Mouse (Mus musculus) common myeloid progenitor, adult 5-6 weeks (primary cell): ENCODE results near the gene Fam163b. TPM values are rescaled to one million over a fixed set of nuclear protein-coding genes. Genes with fewer than 3 reads are reported as not detected.

Experiments used
- ATAC-seq: replicated peaks from 2 replicates; pipeline ENCODE4 v1.8.0; 2016; ENCODE audit warnings: low read depth, mild to moderate bottlenecking, moderate TSS enrichment, inconsistent platforms; ENCODE audit not compliant: poor library complexity, severe bottlenecking
- total RNA-seq: library from RNA; stranded (forward); fragments of 200-1000, 187-1606 nt; gene quantifications from 2 replicates; pipeline ENCODE4 v1.2.3, GENCODE M21; 2017

Gene Fam163b
- total RNA-seq, 1 experiment from 2014 or later = not detected

- no peak for ATAC-seq
Observed at GRCm38 (mm10) chr2:27088700-27089099, 53.6 kb downstream of the Fam163b start.

- ATAC-seq = no peak
Observed at GRCm38 (mm10) chr2:27088071-27088644, 54.1 kb downstream of the Fam163b start.

GRCm38 (mm10) chr2:27087581-27087980 lies 54.7 kb downstream of the Fam163b start:
- ATAC-seq = no peak

- ATAC-seq = 0 out of 2 replicates have a peak, but pooled peaks have one; percentile 39
Observed at GRCm38 (mm10) chr2:27086483-27087010, 55.7 kb downstream of the Fam163b start.

- no peak for ATAC-seq
Observed at GRCm38 (mm10) chr2:27085801-27086200, 56.5 kb downstream of the Fam163b start.

GRCm38 (mm10) chr2:27084963-27085362 lies 57.3 kb downstream of the Fam163b start:
- ATAC-seq = no peak

GRCm38 (mm10) chr2:27083761-27084475 lies 58.4 kb downstream of the Fam163b start:
- no peak for ATAC-seq

GRCm38 (mm10) chr2:27079649-27080048 lies 62.6 kb downstream of the Fam163b start:
- ATAC-seq = no peak

- ATAC-seq = peak; percentile 43; the same call in 1 of the 2 replicates
Observed at GRCm38 (mm10) chr2:27079152-27079584, 63.1 kb downstream of the Fam163b start, which contains the start of gene Adamtsl2. Gene Adamtsl2, plus strand, starts transcription at chr2:27079379.

GRCm38 (mm10) chr2:27078312-27078711 lies 64.0 kb downstream of the Fam163b start:
- peak; percentile 44; the same call in 1 of the 2 replicates for ATAC-seq

GRCm38 (mm10) chr2:27077655-27078244 lies 64.5 kb downstream of the Fam163b start:
- ATAC-seq = no peak

- peak; percentile 59 for ATAC-seq
Observed at GRCm38 (mm10) chr2:27075485-27075884, 66.8 kb downstream of the Fam163b start.

GRCm38 (mm10) chr2:27074804-27075203 lies 67.5 kb downstream of the Fam163b start:
- ATAC-seq = no peak

- ATAC-seq = no peak
Observed at GRCm38 (mm10) chr2:27073407-27073806, 68.9 kb downstream of the Fam163b start.

- no peak for ATAC-seq
Observed at GRCm38 (mm10) chr2:27071978-27072377, 70.3 kb downstream of the Fam163b start, which contains the start of gene Mymk. Gene Mymk, minus strand, starts transcription at chr2:27072179.

GRCm38 (mm10) chr2:27071137-27071536 lies 71.2 kb downstream of the Fam163b start:
- peak; percentile 81 for ATAC-seq

- no peak for ATAC-seq
Observed at GRCm38 (mm10) chr2:27070247-27070813, 72.0 kb downstream of the Fam163b start.

- ATAC-seq = peak; percentile 33; the same call in 1 of the 2 replicates
Observed at GRCm38 (mm10) chr2:27069646-27070045, 72.6 kb downstream of the Fam163b start.

GRCm38 (mm10) chr2:27067996-27068395 lies 74.3 kb downstream of the Fam163b start:
- ATAC-seq = no peak

GRCm38 (mm10) chr2:27067124-27067523 lies 75.2 kb downstream of the Fam163b start:
- no peak for ATAC-seq
